Mouse (Mus musculus) hindbrain, embryonic 14.5 days (tissue): ENCODE measurements around the gene Tsacc. TPM values are rescaled to one million over a fixed set of nuclear protein-coding genes. Genes with fewer than 3 reads are reported as not detected.

ENCODE experiments used
- ATAC-seq: fragments of 200-750 bp; cut with Nextera tagmentation; 2 replicates; pipeline ENCODE4 v1.8.0; 2017; ENCODE audit warnings: moderate number of reproducible peaks, mild to moderate bottlenecking, moderate TSS enrichment, moderate library complexity; ENCODE audit not compliant: low FRiP score
- DNase-seq: peaks from one replicate; pipeline ENCODE4 v3.0.0-alpha.2; 2015; ENCODE audit warnings: low spot score
- H3K27ac ChIP-seq: fragments of 300-500 bp; sonication (generic); 2 replicates; pipeline ENCODE4 v1.5.1; 2014; ENCODE audit warnings: mild to moderate bottlenecking, moderate library complexity
- H3K27me3 ChIP-seq: fragments of 300-500 bp; sonication (generic); 2 replicates; pipeline ENCODE4 v1.6.1; 2014; ENCODE audit warnings: mild to moderate bottlenecking, low read length, mixed read lengths; ENCODE audit not compliant: control insufficient read depth, insufficient read depth
- H3K36me3 ChIP-seq: fragments of 300-500 bp; sonication (generic); replicated peaks from 2 replicates; pipeline ENCODE4 v1.6.1; 2014; ENCODE audit not compliant: control insufficient read depth, insufficient read depth
- H3K4me1 ChIP-seq: fragments of 300-500 bp; sonication (generic); replicated peaks from 2 replicates; pipeline ENCODE4 v1.6.1; 2014; ENCODE audit warnings: antibody characterized with exemption, low read length, mixed read lengths; ENCODE audit not compliant: control insufficient read depth, insufficient read depth
- H3K4me2 ChIP-seq: fragments of 300-500 bp; sonication (generic); replicated peaks from 2 replicates; pipeline ENCODE4 v1.6.1; 2014; ENCODE audit warnings: mild to moderate bottlenecking, moderate library complexity
- H3K4me3 ChIP-seq: fragments of 300-500 bp; sonication (generic); replicated peaks from 2 replicates; pipeline ENCODE4 v1.5.1; 2014; ENCODE audit warnings: mild to moderate bottlenecking, low read length
- H3K9ac ChIP-seq: fragments of 300-500 bp; sonication (generic); 2 replicates; pipeline ENCODE4 v1.6.1; 2014
- H3K9me3 ChIP-seq: fragments of 300-500 bp; sonication (generic); 2 replicates; pipeline ENCODE4 v1.6.1; 2016; ENCODE audit warnings: low read length; ENCODE audit not compliant: control insufficient read depth
- WGBS: fragments of 180-500 bp; shearing (Covaris S2); extraction: QIAGEN DNeasy Blood & Tissue Kit; methylation state at CpG from one replicate; pipeline ENCODE4 v1.1.7; 2014; 5-methylcytosine and 5-hydroxymethylcytosine counted together
- polyA plus RNA-seq: library from polyadenylated mRNA; unstranded; fragments of >200 nt; fragmentation: Nextera tagmentation; extraction: Ambion mirVana; gene quantifications from 2 replicates; pipeline ENCODE4 v1.2.1, GENCODE M21; 2014

Tsacc gene
- polyA plus RNA-seq, 1 experiment from 2014 or later = 8.5 TPM

DNA sequence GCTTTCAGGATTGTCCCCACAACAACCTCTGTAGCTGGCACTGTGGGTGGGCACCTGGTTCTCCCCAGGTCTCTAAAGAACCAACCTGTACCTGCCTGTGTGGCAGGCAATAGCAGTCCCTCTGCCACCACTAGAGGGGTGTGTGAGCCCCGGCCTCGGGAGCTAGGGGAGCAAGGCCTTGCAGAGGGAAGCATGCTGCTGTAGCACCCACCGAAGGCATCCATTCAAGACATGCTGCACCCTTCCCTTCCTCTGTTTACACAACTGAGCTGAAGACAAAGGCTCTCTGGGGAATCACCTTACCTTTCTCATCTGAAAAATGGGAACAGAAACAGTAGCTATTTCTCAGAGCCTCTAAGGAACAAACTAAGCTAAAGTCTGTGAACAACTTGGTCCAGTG lies 61.6 kb downstream of the Tsacc start:
- DNase-seq = no peak
- H3K4me1 ChIP-seq = peaks cover 57% of the 10 kb centered on the region

DNA sequence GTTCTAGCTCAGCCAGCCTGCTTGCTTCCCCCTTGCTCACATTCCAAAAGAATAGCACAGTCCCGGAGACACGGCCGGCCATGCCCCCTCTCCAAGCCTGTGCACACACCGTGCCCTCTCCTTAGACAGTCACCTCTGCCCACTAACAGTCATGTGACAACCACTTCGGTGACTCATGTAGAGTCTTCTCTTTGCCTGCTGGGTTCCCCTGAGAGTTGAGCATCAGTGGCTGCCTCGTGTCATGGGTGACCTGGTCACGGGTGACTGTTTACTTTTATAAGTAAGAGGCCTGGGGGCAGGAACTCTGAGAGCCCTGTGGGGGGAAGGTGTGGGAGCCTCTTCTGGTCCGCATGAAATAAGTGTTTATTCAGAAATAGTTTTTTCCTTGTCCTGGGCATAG lies 62.8 kb downstream of the Tsacc start:
- DNase-seq = no peak
- Histone ChIP-seq H3K4me2 (no peak overlapping the region), H3K4me1 (peaks cover 64% of the 10 kb centered on the region), H3K27me3 (no peaks in the 10 kb centered on the region), H3K36me3 (peaks cover 16% of the 10 kb centered on the region), H3K9ac (no peak overlapping the region), H3K4me3 (no peak overlapping the region), H3K27ac (0 out of 2 replicates have a peak overlapping the region, but pooled peaks have one; percentile 93), H3K9me3 (no peaks in the 10 kb centered on the region)
- ATAC-seq = no peak
- 52% methylated on average over 8 of the region's 8 CpGs for WGBS

More for the DNA sequence above, 61.6 kb downstream of the Tsacc start:
- no peak for ATAC-seq
- peaks cover 4% of the 10 kb centered on the region for H3K36me3 ChIP-seq
- H3K9me3 ChIP-seq = no peaks in the 10 kb centered on the region
- H3K9ac ChIP-seq = no peak overlapping the region
- H3K27ac ChIP-seq = no peak overlapping the region
- WGBS = 4% methylated on average over 3 of the region's 3 CpGs
- peaks cover 2% of the 10 kb centered on the region; the same call in 1 of the 2 replicates for H3K27me3 ChIP-seq
- H3K4me2 ChIP-seq = no peak overlapping the region
- no peak overlapping the region for H3K4me3 ChIP-seq

DNA sequence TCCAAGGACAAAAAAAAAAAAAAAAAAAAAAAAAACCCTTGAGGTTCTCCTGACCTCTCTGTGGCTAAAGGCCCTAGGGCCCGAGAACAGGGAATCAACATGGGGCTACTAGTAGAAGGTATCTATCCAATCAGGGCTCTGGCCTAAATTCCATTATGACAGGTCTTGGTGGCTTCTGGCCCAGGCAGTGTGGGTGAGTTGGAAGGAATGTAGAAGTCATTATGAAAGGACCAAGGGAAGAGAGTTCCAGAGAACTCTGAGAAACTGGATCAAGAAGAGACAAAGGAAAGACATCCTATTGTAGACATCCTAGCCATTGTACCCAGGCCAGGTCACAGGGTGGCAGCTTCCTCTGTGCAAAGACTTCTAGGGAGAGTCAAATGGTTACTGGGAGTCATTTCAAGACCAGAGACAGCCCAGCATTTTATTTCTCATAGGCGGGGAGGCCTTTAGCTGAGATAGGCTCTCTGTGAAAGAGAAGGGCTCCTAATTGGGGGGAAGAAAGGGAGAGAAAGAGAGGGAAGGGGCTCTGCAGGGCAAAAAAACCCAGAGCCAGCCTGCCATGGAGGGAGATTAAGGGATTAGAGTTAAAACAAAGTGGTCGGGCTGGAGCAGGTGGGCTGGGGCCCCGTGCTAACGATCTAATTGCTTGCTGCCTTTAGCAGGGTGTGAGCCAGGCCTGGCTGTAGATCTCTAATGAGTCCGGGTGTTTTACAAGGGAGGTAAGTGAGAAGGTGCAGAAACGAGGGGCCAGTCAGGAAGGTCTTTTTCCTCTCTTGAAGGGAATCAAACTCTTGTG lies 63.7 kb downstream of the Tsacc start:
- Histone ChIP-seq H3K9me3 (no peaks in the 10 kb centered on the region), H3K4me1 (peaks cover 64% of the 10 kb centered on the region), H3K4me2 (no peak overlapping the region), H3K9ac (no peak overlapping the region), H3K4me3 (no peak overlapping the region), H3K27ac (peak overlapping the region; percentile 93), H3K27me3 (no peaks in the 10 kb centered on the region), H3K36me3 (peaks cover 26% of the 10 kb centered on the region)
- ATAC-seq (no peak), DNase-seq (no peak)
- WGBS = 23% methylated on average over 7 of the region's 7 CpGs

Other genes with a start within 250 kb of the Tsacc start
- 152 and 167 TPM in 2 replicates for gene Naxe, start 238.5 kb downstream of the Tsacc start, polyA plus RNA-seq
- not detected in 2 replicates for gene Ttc24, start 218.7 kb downstream of the Tsacc start, polyA plus RNA-seq
- gene Iqgap3, start 215.0 kb downstream of the Tsacc start, polyA plus RNA-seq = 2.4 and 3.1 TPM in 2 replicates
- gene Mef2d, start 154.6 kb downstream of the Tsacc start, polyA plus RNA-seq = 20.4 and 22.4 TPM in 2 replicates
- 0.48 and 0.76 TPM in 2 replicates for gene Rhbg, start 42.3 kb downstream of the Tsacc start, polyA plus RNA-seq
- 0.37 TPM in 1 of 2 replicates, not detected in the other for gene Gm38392, start 9.8 kb downstream of the Tsacc start, polyA plus RNA-seq
- 455 and 498 TPM in 2 replicates for gene Cct3, start 117 bp upstream of the Tsacc start, polyA plus RNA-seq
- 72.7 and 81.3 TPM in 2 replicates for gene Glmp, start 28.0 kb upstream of the Tsacc start, polyA plus RNA-seq
- gene Tmem79, start 39.1 kb upstream of the Tsacc start, polyA plus RNA-seq = 0.67 and 0.82 TPM in 2 replicates
- gene Smg5, start 39.3 kb upstream of the Tsacc start, polyA plus RNA-seq = 44.2 and 47.9 TPM in 2 replicates
- 0.94 and 1.1 TPM in 2 replicates for gene Paqr6, start 67.6 kb upstream of the Tsacc start, polyA plus RNA-seq
- gene Bglap3, start 75.7 kb upstream of the Tsacc start, polyA plus RNA-seq = 0.20 TPM in 1 of 2 replicates, not detected in the other
- not detected in 2 replicates for gene Bglap2, start 81.7 kb upstream of the Tsacc start, polyA plus RNA-seq
- gene Bglap, start 87.5 kb upstream of the Tsacc start, polyA plus RNA-seq = not detected in 2 replicates
- 26.0 and 27.4 TPM in 2 replicates for gene Pmf1, start 113.3 kb upstream of the Tsacc start, polyA plus RNA-seq
- 36.4 and 42.2 TPM in 2 replicates for gene Slc25a44, start 128.1 kb upstream of the Tsacc start, polyA plus RNA-seq
- gene Sema4a, start 164.2 kb upstream of the Tsacc start, polyA plus RNA-seq = 21.5 and 22.9 TPM in 2 replicates
- 44.3 and 47.3 TPM in 2 replicates for gene Lmna, start 213.0 kb upstream of the Tsacc start, polyA plus RNA-seq
- gene Mex3a, start 235.4 kb upstream of the Tsacc start, polyA plus RNA-seq = 30.8 and 31.0 TPM in 2 replicates